Mouse (Mus musculus): ENCODE results near the gene Npr3.

Gene Npr3

GRCm38 (mm10) chr15:11906571-11907531 lies at the start of gene Npr3:
Npr3 (minus strand) TSS chr15:11907287.
- no peak for DNase-seq (ENCODE audit: extremely low spot score, low read depth, low spot score)

- DNase-seq (ENCODE audit: extremely low spot score, low read depth, low spot score), result no peak
Observed at GRCm38 (mm10) chr15:11956129-11956528, 49.0 kb upstream of the Npr3 start.

- no peak for DNase-seq (ENCODE audit: extremely low spot score, low read depth, low spot score)
Observed at GRCm38 (mm10) chr15:11954190-11954589, 47.1 kb upstream of the Npr3 start.

- no peak for DNase-seq (ENCODE audit: extremely low spot score, low read depth, low spot score)
Observed at GRCm38 (mm10) chr15:11952159-11952558, 45.1 kb upstream of the Npr3 start.

GRCm38 (mm10) chr15:11951181-11951580 lies 44.1 kb upstream of the Npr3 start:
- no peak for DNase-seq (ENCODE audit: extremely low spot score, low read depth, low spot score)

GRCm38 (mm10) chr15:11950144-11950543 lies 43.1 kb upstream of the Npr3 start:
- no peak for DNase-seq (ENCODE audit: extremely low spot score, low read depth, low spot score)

GRCm38 (mm10) chr15:11949490-11949889 lies 42.4 kb upstream of the Npr3 start:
- DNase-seq (ENCODE audit: extremely low spot score, low read depth, low spot score), result no peak

- no peak for DNase-seq (ENCODE audit: extremely low spot score, low read depth, low spot score)
Observed at GRCm38 (mm10) chr15:11940855-11941254, 33.8 kb upstream of the Npr3 start.

- DNase-seq (ENCODE audit: extremely low spot score, low read depth, low spot score), result no peak
Observed at GRCm38 (mm10) chr15:11927742-11928141, 20.7 kb upstream of the Npr3 start.

GRCm38 (mm10) chr15:11914101-11914500 lies 7.0 kb upstream of the Npr3 start:
- no peak for DNase-seq (ENCODE audit: extremely low spot score, low read depth, low spot score)

GRCm38 (mm10) chr15:11909875-11910274 lies 2.8 kb upstream of the Npr3 start:
- DNase-seq (ENCODE audit: extremely low spot score, low read depth, low spot score), result no peak

GRCm38 (mm10) chr15:11908166-11908565 lies 1.1 kb upstream of the Npr3 start:
- no peak for DNase-seq (ENCODE audit: extremely low spot score, low read depth, low spot score)

- no peak for DNase-seq (ENCODE audit: extremely low spot score, low read depth, low spot score)
Observed at GRCm38 (mm10) chr15:11906021-11906570, 991 bp downstream of the Npr3 start.

- DNase-seq (ENCODE audit: extremely low spot score, low read depth, low spot score), result no peak
Observed at GRCm38 (mm10) chr15:11904848-11905672, 2.0 kb downstream of the Npr3 start.

- no peak for DNase-seq (ENCODE audit: extremely low spot score, low read depth, low spot score)
Observed at GRCm38 (mm10) chr15:11904043-11904847, 2.8 kb downstream of the Npr3 start.

- no peak for DNase-seq (ENCODE audit: extremely low spot score, low read depth, low spot score)
Observed at GRCm38 (mm10) chr15:11903196-11904042, 3.7 kb downstream of the Npr3 start.

- DNase-seq (ENCODE audit: extremely low spot score, low read depth, low spot score), result no peak
Observed at GRCm38 (mm10) chr15:11897617-11898016, 9.5 kb downstream of the Npr3 start.

- no peak for DNase-seq (ENCODE audit: extremely low spot score, low read depth, low spot score)
Observed at GRCm38 (mm10) chr15:11897162-11897561, 9.9 kb downstream of the Npr3 start.

- no peak for DNase-seq (ENCODE audit: extremely low spot score, low read depth, low spot score)
Observed at GRCm38 (mm10) chr15:11893969-11894368, 13.1 kb downstream of the Npr3 start.

GRCm38 (mm10) chr15:11891395-11891794 lies 15.7 kb downstream of the Npr3 start:
- DNase-seq (ENCODE audit: extremely low spot score, low read depth, low spot score), result no peak
